Mouse (Mus musculus) embryonic facial prominence, embryonic 10.5 days (tissue): Measurements from ENCODE around the gene Kif2c. TPM values are rescaled to one million over a fixed set of nuclear protein-coding genes. Genes with fewer than 3 reads are reported as not detected.

Experiments used
- DNase-seq: peaks from one replicate; pipeline ENCODE4 v3.0.0-alpha.2; 2017; ENCODE audit warnings: low spot score
- H3K27ac ChIP-seq: fragments of 300-500 bp; sonication (generic); replicated peaks from 2 replicates; pipeline ENCODE4 v1.5.1; 2016; ENCODE audit warnings: mild to moderate bottlenecking
- H3K27me3 ChIP-seq: fragments of 300-500 bp; sonication (generic); replicated peaks from 2 replicates; pipeline ENCODE4 v1.6.1; 2016; ENCODE audit warnings: low read depth, mild to moderate bottlenecking; ENCODE audit not compliant: poor library complexity, severe bottlenecking
- H3K36me3 ChIP-seq: fragments of 300-500 bp; sonication (generic); replicated peaks from 2 replicates; pipeline ENCODE4 v1.6.1; 2016; ENCODE audit warnings: mild to moderate bottlenecking, moderate library complexity
- H3K4me1 ChIP-seq: fragments of 300-500 bp; sonication (generic); 2 replicates; pipeline ENCODE4 v1.6.1; 2016
- H3K4me3 ChIP-seq: fragments of 300-500 bp; sonication (generic); 2 replicates; pipeline ENCODE4 v1.5.1; 2016; ENCODE audit warnings: mild to moderate bottlenecking, moderate library complexity
- H3K9me3 ChIP-seq: fragments of 300-500 bp; sonication (generic); 2 replicates; pipeline ENCODE4 v1.6.1; 2016; ENCODE audit warnings: mild to moderate bottlenecking
- WGBS: fragments of 180-500 bp; shearing (Covaris S2); methylation state at CpG from one replicate; pipeline ENCODE4 v1.1.7; 2016; 5-methylcytosine and 5-hydroxymethylcytosine counted together
- microRNA-seq: library from miRNA; unstranded; fragments of <30 nt; microRNA quantifications from one replicate; pipeline ENCODE4, GENCODE M21; 2017
- polyA plus RNA-seq: library from polyadenylated mRNA; unstranded; fragments of >200 nt; fragmentation: Nextera tagmentation; extraction: Ambion mirVana; gene quantifications from 2 replicates; pipeline ENCODE4 v1.2.1, GENCODE M21; 2016

Kif2c gene
- polyA plus RNA-seq, 1 experiment from 2014 or later, result 115 TPM

- WGBS, result 6% methylated on average over 10 of the region's 10 CpGs
- Histone ChIP-seq H3K4me3 (peak overlapping the region; percentile 85), H3K27me3 (no peaks in the 10 kb centered on the region), H3K9me3 (no peaks in the 10 kb centered on the region), H3K4me1 (peaks cover 29% of the 10 kb centered on the region), H3K36me3 (peaks cover 12% of the 10 kb centered on the region), H3K27ac (peak overlapping the region; percentile 93)
- no peak for DNase-seq
Observed at GRCm38 (mm10) chr4:117120052-117120444, 62.4 kb downstream of the Kif2c start.

GRCm38 (mm10) chr4:117119636-117120035 is 62.8 kb downstream of the Kif2c start:
- Histone ChIP-seq H3K4me3 (peak overlapping the region; percentile 85), H3K36me3 (peaks cover 16% of the 10 kb centered on the region), H3K27ac (peak overlapping the region; percentile 93), H3K4me1 (peaks cover 25% of the 10 kb centered on the region), H3K9me3 (no peaks in the 10 kb centered on the region), H3K27me3 (no peaks in the 10 kb centered on the region)
- DNase-seq, result no peak
- 81% methylated on average over 5 of the region's 5 CpGs for WGBS

DNA sequence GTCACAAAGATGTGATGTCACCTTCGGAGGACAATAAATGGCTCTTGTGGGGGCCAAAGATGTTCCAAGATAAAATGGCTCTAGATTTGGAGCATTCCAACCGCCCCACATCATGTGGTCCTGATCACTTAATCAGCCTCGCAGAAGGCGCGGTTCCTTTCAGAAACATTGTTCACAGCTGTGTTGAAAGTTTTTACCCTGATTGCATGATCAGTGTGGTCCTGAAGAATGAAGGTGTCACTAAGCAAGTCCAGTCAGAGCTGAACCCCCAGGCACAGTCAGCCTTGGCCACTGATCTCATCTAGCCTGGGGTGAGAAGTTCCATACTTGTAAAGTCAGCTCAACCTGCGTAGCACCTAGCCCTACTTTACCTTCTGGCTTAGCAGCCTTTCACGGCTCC is 64.5 kb downstream of the Kif2c start:
- peaks cover 15% of the 10 kb centered on the region for H3K4me1 ChIP-seq
- 95% methylated on average over 7 of the region's 7 CpGs for WGBS
- H3K27ac ChIP-seq, result no peak overlapping the region
- H3K27me3 ChIP-seq, result no peaks in the 10 kb centered on the region
- DNase-seq, result no peak
- H3K36me3 ChIP-seq, result peaks cover 33% of the 10 kb centered on the region
- H3K9me3 ChIP-seq, result no peaks in the 10 kb centered on the region
- no peak overlapping the region for H3K4me3 ChIP-seq

- H3K36me3 ChIP-seq, result peaks cover 54% of the 10 kb centered on the region
- H3K4me1 ChIP-seq, result peaks cover 6% of the 10 kb centered on the region
- no peak for DNase-seq
- H3K4me3 ChIP-seq, result no peak overlapping the region
- H3K9me3 ChIP-seq, result no peaks in the 10 kb centered on the region
- H3K27me3 ChIP-seq, result no peaks in the 10 kb centered on the region
- 88% methylated on average over 5 of the region's 5 CpGs for WGBS
- no peak overlapping the region for H3K27ac ChIP-seq
Observed at GRCm38 (mm10) chr4:117115592-117115991, 66.8 kb downstream of the Kif2c start.

DNA sequence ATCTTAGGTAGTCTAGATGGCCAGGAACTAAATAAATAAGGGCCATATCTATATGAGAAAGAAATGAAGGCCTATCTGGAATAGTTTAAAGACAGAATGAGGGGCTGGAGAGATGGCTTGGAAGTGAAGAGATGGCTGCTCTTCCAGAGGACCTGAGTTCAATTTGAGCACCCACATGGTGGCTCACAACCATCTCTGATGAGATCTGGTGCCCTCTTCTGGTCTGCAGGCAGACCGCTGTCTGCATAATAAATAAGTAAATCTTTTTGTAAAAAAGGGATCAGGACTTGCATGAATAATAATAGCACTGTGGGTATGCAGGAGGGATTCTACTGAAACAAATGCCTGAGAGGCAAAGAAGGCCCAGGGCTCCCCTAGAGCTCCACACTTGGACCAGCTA is 69.2 kb downstream of the Kif2c start:
- Histone ChIP-seq H3K4me1 (no peaks in the 10 kb centered on the region), H3K4me3 (no peak overlapping the region), H3K27ac (no peak overlapping the region), H3K36me3 (peaks cover 77% of the 10 kb centered on the region), H3K27me3 (no peaks in the 10 kb centered on the region), H3K9me3 (no peaks in the 10 kb centered on the region)
- DNase-seq, result no peak
- 77% methylated on average over 1 of the region's 1 CpGs for WGBS

- H3K4me3 ChIP-seq, result no peak overlapping the region
- H3K27me3 ChIP-seq, result no peaks in the 10 kb centered on the region
- 93% methylated on average over 11 of the region's 11 CpGs for WGBS
- peaks cover 94% of the 10 kb centered on the region for H3K36me3 ChIP-seq
- no peaks in the 10 kb centered on the region for H3K9me3 ChIP-seq
- no peak overlapping the region for H3K27ac ChIP-seq
- peaks cover under 1% of the 10 kb centered on the region; the same call in 1 of the 2 replicates for H3K4me1 ChIP-seq
- DNase-seq, result no peak
Observed at GRCm38 (mm10) chr4:117110985-117111384, 71.5 kb downstream of the Kif2c start.

DNA sequence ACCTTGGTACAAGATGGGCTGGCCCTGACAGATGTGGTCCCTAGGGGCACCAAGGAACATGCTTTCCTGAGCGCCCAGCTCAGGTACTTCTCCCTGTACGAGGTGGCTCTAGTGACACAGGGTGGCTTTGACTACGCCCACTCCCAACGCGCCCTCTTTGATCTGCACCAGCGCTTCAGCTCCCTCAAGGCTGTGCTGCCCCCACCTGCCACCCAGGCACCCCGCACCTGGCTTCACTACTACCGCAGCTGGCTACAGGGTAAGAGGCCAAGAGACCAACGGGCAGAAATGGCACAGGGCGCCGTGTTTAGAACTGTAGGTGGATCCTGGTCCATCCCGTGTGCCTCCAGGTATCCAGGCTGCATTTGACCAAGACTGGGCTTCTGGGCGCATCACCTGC is 72.2 kb downstream of the Kif2c start:
- DNase-seq, result no peak
- Histone ChIP-seq H3K9me3 (no peaks in the 10 kb centered on the region), H3K27me3 (no peaks in the 10 kb centered on the region), H3K4me1 (peaks cover 8% of the 10 kb centered on the region; the same call in 1 of the 2 replicates), H3K4me3 (no peak overlapping the region), H3K36me3 (peaks cover 94% of the 10 kb centered on the region), H3K27ac (no peak overlapping the region)
- WGBS, result 92% methylated on average over 13 of the region's 13 CpGs

Small RNAs within 50 kb of the gene (microRNA-seq; reads per million reads assigned to microRNA genes)
- gene Gm22398, result not detected

Other genes with a start within 250 kb of the Kif2c start
- 111 and 113 TPM in 2 replicates for gene Urod, start 188.2 kb downstream of the Kif2c start, polyA plus RNA-seq
- gene Hectd3, start 187.3 kb downstream of the Kif2c start, polyA plus RNA-seq, result 9.6 and 10.1 TPM in 2 replicates
- gene Eif2b3, start 163.2 kb downstream of the Kif2c start, polyA plus RNA-seq, result 63.3 and 63.4 TPM in 2 replicates
- gene Ptch2, start 86.6 kb downstream of the Kif2c start, polyA plus RNA-seq, result 9.2 and 10.4 TPM in 2 replicates
- gene Btbd19, start 56.9 kb downstream of the Kif2c start, polyA plus RNA-seq, result 3.6 and 4.0 TPM in 2 replicates
- gene Tctex1d4, start 55.8 kb downstream of the Kif2c start, polyA plus RNA-seq, result not detected in 2 replicates
- 7.9 and 15.1 TPM in 2 replicates for gene Plk3, start 48.7 kb downstream of the Kif2c start, polyA plus RNA-seq
- gene Rps8, start 26.4 kb downstream of the Kif2c start, polyA plus RNA-seq, result 897 and 923 TPM in 2 replicates
- gene Tmem53, start 69.3 kb upstream of the Kif2c start, polyA plus RNA-seq, result 10.8 and 11.6 TPM in 2 replicates
- gene Armh1, start 69.5 kb upstream of the Kif2c start, polyA plus RNA-seq, result 0.26 TPM in 2 replicates